Comparison of ENCODE assay signal across 8 mouse cellular contexts in genomic region chr6:88045406-88045766, GRCm38 (mm10). TPM values are rescaled to one million over a fixed set of nuclear protein-coding genes. Genes with fewer than 3 reads are reported as not detected.
DNase-seq lines count a peak whose midpoint lies in the region; ATAC-seq lines count a peak whose summit lies in the region.

No protein-coding gene starts in this region.

- peak overlapping the region; percentile 24; the same call in 1 of the 2 replicates for H3K4me2 ChIP-seq in neural tube, embryonic 11.5 days (ENCODE audit: low read depth)
- H3K4me2 ChIP-seq in liver, embryonic 12.5 days, result peak overlapping the region; percentile 80

- H3K36me3 ChIP-seq in neural tube, embryonic 11.5 days (ENCODE audit: control insufficient read depth, insufficient read depth, low read length), result no peaks in the 10 kb centered on the region
- peaks cover 4% of the 10 kb centered on the region for H3K36me3 ChIP-seq in liver, embryonic 12.5 days

- H3K4me3 ChIP-seq in neural tube, embryonic 11.5 days (ENCODE audit: low read depth, low read length), result peak overlapping the region; percentile 96
- peak overlapping the region; percentile 97 for H3K4me3 ChIP-seq in liver, embryonic 12.5 days

- H3K9ac ChIP-seq in neural tube, embryonic 11.5 days (ENCODE audit: low read length), result no peak overlapping the region
- H3K9ac ChIP-seq in liver, embryonic 12.5 days, result 0 out of 2 replicates have a peak overlapping the region, but pooled peaks have one; percentile 93

- 31% methylated on average over 3 of the region's 3 CpGs for WGBS in neural tube, embryonic 11.5 days
- WGBS in liver, embryonic 12.5 days (ENCODE audit: insufficient replicate concordance), result 35% methylated on average over 3 of the region's 3 CpGs

- no peaks in the 10 kb centered on the region for H3K9me3 ChIP-seq in neural tube, embryonic 11.5 days (ENCODE audit: control insufficient read depth, low read length)
- no peaks in the 10 kb centered on the region for H3K9me3 ChIP-seq in liver, embryonic 12.5 days (replicated peaks)

- ATAC-seq in neural tube, embryonic 11.5 days (ENCODE audit: insufficient read depth, low FRiP score, low TSS enrichment), result no peak
- no peak for ATAC-seq in liver, embryonic 12.5 days

- peak; percentile 16 for DNase-seq in cerebellum, adult 8-10 months
- DNase-seq in cerebellum, adult 11-12 months, result no peak
- no peak for DNase-seq in neural tube, embryonic 11.5 days (ENCODE audit: low spot score)
- no peak for DNase-seq in neural tube, embryonic 10.5 days (ENCODE audit: extremely low spot score, low spot score)
- no peak for DNase-seq in T-cell, adult 2 months (ENCODE audit: low spot score)
- DNase-seq in frontal cortex, postnatal 36 days (ENCODE audit: low spot score in 2 of 2), result no peak
- DNase-seq in gastrocnemius, postnatal 25 days, result no peak

- peaks cover 4% of the 10 kb centered on the region; the same call in 1 of the 2 replicates for H3K4me1 ChIP-seq in neural tube, embryonic 11.5 days (ENCODE audit: control insufficient read depth, insufficient read depth, low read length)
- peaks cover 45% of the 10 kb centered on the region for H3K4me1 ChIP-seq in liver, embryonic 12.5 days

- H3K27me3 ChIP-seq in neural tube, embryonic 11.5 days (ENCODE audit: control insufficient read depth, insufficient read depth, low read length), result no peaks in the 10 kb centered on the region
- peaks cover 13% of the 10 kb centered on the region; the same call in 1 of the 2 replicates for H3K27me3 ChIP-seq in liver, embryonic 12.5 days (replicated peaks)

- 0 out of 2 replicates have a peak overlapping the region, but pooled peaks have one; percentile 11 for H3K27ac ChIP-seq in neural tube, embryonic 11.5 days (ENCODE audit: low read depth, low read length)
- H3K27ac ChIP-seq in liver, embryonic 12.5 days, result peak overlapping the region; percentile 91; the same call in 1 of the 2 replicates

RNA-seq across cellular contexts. Expression of gene Rab7, which starts 0.3 kb away (rescaled TPM):
- polyA plus RNA-seq in neural tube, embryonic 11.5 days (2014; fragmentation: Nextera tagmentation; extraction: Ambion mirVana), result 275 and 276 TPM in 2 replicates
- polyA plus RNA-seq in liver, embryonic 12.5 days (2016; fragmentation: Nextera tagmentation; extraction: Ambion mirVana), result 134 and 135 TPM in 2 replicates
- total RNA-seq in gastrocnemius, postnatal 25 days (2021), result 100 to 1,000 TPM; 265 to 292 TPM

RNA-seq across cellular contexts. Expression of gene Rpn1, which starts 38.9 kb away (rescaled TPM):
- 301 and 345 TPM in 2 replicates for polyA plus RNA-seq in neural tube, embryonic 11.5 days (2014; fragmentation: Nextera tagmentation; extraction: Ambion mirVana)
- polyA plus RNA-seq in liver, embryonic 12.5 days (2016; fragmentation: Nextera tagmentation; extraction: Ambion mirVana), result 241 and 253 TPM in 2 replicates
- total RNA-seq in gastrocnemius, postnatal 25 days (2021), result 10 to 100 TPM; 67.1 to 71.0 TPM
